Mouse (Mus musculus) NIH3T3 (cell line): ENCODE data around the gene Camk2g.
"Not testable (repeated sequence)": the region's sequence is repeated elsewhere in the genome, so short reads cannot be mapped to it uniquely, and the experiment has no call there.

Source experiments
- DNase-seq: peaks from one replicate; pipeline ENCODE4 v3.0.0-alpha.2; 2012; ENCODE audit warnings: low read depth

Gene Camk2g

GRCm38 (mm10) chr14:20737306-20737705 is 56.6 kb downstream of the Camk2g start:
- DNase-seq, result peak; percentile 55

GRCm38 (mm10) chr14:20735892-20736390 is 57.9 kb downstream of the Camk2g start:
- DNase-seq, result no peak

DNA sequence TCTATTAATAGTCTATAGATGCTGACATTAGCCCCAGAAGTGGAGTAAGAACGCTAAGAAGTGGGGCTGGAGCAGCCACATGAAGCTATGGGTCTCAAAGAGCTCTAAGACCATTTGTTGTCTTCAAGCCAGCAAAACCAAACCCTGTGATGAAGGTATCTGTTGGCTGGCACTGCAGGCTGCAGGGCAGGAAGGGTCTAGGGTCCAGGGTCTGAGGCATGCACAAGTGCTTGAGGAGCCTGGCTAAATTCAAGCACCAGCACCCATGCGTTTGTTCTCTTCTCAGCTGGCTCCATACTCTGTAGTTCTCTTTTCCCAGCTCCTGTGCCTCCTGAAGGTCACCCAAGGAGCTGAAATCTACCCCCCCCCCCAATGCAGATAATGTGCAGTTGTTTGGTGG is 58.8 kb downstream of the Camk2g start:
- no peak for DNase-seq

- DNase-seq, result peak; percentile 94
These were observed 59.7 kb downstream of the Camk2g start, which contains the start of gene Ndst2 for GRCm38 (mm10) chr14:20733952-20734774. Gene Ndst2, minus strand, starts transcription at chr14:20734562.

GRCm38 (mm10) chr14:20733041-20733951 is 60.6 kb downstream of the Camk2g start:
- DNase-seq, result peak; percentile 61

- DNase-seq, result no peak
These were observed 62.9 kb downstream of the Camk2g start for GRCm38 (mm10) chr14:20730853-20731602.

DNA sequence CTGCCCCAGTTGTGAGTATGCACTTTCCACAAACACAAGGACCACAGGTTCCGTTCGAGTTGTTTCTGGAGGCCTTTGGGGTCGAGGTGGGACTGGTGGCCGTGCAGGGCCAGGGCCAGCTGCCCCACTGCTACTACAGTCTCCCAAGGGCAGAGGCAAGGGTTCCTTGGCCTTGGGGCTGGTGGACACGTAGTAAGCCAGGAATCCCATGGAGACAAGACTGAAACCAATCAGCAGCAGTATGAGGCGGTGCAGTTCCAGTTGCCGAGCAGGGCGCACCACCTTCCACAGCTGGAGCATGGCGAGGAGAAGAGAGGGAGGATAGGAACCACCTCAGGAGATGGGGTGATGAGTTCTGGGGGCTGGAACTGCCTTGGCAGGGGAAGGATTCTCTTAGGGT is 64.0 kb downstream of the Camk2g start:
- DNase-seq, result no peak

DNA sequence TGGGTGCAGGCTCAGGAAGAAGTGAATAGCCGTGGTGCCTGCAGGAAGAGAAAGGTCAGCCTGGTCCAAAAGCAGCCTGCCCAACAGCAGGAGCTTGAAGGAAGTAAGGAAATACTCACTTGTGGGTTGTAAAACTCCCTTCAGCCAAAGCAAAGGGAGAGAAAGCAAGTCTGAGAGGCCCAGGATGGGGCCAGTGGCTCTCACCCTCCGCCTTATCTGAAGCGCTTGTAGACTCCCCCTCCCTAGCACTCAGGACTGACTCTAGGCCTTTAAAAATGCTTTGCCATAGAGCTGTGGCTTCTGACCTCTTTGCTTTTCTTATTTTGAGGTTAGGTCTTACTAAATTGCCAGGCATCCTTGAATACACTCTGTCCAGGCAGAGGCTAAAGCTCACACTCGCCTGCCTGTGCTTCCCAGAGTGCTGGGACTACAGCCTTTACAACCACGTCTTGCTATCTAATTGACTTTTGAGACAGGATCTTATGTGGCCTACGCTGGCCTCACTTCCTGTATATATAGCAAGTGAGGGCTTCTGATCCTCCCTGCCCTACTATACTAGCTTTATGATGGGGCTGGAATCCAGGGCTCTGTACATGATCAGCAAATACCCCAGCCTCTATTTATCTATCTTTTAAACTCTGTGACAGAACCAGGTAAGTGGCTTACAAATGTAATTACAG is 68.1 kb downstream of the Camk2g start:
- no peak for DNase-seq

GRCm38 (mm10) chr14:20724043-20724442 is 69.8 kb downstream of the Camk2g start:
- peak; percentile 83 for DNase-seq

- DNase-seq, result no peak
These were observed 70.9 kb downstream of the Camk2g start for GRCm38 (mm10) chr14:20723006-20723405.

DNA sequence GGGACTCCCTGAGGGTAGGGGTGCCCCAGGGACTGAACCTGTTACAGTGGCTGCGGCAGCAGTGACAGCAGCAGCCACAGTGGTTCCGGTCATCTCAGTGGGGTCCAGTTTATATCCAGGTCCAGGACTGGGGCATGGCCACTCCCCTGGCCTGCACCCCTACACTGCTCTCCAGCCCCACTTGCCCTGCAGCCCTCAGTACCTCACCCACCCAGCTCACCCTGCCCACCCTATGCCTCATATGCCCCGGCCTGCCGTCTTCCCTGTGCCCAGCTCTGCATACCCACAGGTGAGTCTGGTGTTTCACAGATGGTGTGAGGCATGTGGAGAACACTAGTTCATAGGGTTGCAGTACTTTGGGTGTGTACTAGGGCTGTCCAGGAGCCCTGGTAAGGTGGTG is 72.5 kb downstream of the Camk2g start:
- no peak for DNase-seq

DNA sequence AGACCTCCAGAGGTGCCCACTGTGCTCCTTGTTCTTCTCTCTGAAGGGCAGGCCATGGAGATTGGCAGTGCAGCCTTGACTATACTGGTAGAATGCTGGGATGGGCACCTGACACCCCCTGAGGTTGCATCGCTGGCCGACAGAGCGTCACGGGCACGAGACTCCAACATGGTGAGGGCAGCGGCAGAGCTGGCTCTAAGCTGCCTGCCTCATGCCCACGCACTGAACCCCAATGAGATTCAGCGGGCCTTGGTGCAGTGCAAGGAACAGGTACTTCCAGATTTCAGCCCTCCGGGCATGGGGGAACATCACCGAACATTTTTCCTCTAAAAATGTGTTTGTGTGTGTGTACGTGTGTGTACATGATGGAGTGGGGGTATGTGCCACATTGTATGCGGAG is 74.1 kb downstream of the Camk2g start:
- no peak for DNase-seq

- no peak for DNase-seq
These were observed 75.4 kb downstream of the Camk2g start for GRCm38 (mm10) chr14:20718443-20718842.

GRCm38 (mm10) chr14:20713832-20714231 is 80.1 kb downstream of the Camk2g start:
- no peak for DNase-seq

DNA sequence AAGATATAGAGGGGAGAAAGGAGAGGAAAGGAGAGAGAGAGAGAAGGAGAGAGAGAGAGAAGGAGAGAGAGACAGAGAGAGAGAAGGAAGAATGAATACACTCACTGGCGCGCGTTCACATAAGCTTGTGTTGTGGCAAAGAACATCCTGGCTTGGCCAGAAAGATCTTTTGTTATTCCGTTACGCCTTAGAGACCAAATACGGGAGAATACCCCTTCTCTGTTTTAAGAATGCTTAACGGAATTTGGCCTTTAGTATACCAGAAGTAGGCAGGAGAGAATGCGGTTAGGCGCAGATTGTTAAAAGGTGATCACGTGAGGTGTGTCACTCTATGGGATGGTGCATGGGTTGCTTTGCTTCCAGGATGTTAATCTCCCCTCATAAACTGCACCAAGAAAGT is 85.6 kb downstream of the Camk2g start:
- peak; percentile 41 for DNase-seq

GRCm38 (mm10) chr14:20707201-20708190 is 86.4 kb downstream of the Camk2g start, which contains the start of gene Zswim8:
Gene Zswim8, plus strand, starts transcription at chr14:20707552.
- peak; percentile 93 for DNase-seq

DNA sequence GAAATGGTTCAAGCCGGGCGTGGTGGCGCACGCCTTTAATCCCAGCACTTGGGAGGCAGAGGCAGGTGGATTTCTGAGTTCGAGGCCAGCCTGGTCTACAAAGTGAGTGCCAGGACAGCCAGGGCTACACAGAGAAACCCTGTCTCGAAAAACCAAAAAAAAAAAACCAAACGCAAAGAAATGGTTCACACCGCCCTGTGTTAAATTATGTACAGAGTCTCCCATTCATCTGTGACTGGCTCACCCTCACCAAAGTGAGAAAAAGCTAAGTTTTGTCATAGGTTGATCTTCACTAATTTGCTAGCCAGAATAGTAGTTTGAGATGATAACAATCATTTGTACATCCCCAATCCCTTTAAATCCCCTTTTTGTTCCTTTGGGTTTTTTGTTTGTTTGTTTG is 90.4 kb downstream of the Camk2g start:
- not testable (repeated sequence) for DNase-seq

GRCm38 (mm10) chr14:20702741-20703381 is 91.0 kb downstream of the Camk2g start, which contains the start of gene Chchd1:
Gene Chchd1, plus strand, starts transcription at chr14:20703006.
- DNase-seq, result peak; percentile 90

DNA sequence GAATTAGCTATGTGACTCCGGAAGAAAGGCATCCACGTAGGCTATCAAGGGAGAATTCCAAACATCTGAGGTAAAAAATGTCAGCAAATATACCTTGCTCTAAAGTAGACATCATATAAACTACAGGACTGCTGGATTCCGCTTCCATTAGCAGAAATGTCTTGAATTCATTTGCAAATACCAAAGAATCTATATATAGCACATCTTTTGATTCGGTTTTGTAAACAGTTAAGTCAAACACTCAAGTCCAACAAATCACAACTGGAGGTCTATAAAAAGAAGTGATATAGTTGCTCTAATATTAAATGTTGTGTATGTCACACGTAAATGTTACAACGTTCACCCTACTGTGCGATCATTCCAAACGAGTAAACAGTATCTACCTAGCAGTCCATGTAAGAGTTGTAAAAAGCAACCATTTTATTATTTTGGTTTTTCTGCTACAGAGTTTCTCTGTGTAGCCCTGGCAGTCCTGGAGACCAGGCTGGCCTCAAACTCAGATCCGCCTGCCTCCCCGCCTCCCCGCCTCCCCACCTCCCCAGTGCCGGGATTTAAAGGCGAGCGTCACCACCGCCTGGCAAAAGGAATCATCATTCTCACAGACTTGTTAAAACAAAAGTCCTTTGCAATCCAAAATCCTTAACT is 91.7 kb downstream of the Camk2g start:
- DNase-seq, result no peak
